In genomic region chr9:23333041-23333622, GRCm38 (mm10) we compare ENCODE assay signal across 30 mouse cellular contexts.
DNase-seq lines count a peak whose midpoint lies in the region; ATAC-seq and TF ChIP-seq lines count a peak whose summit lies in the region.
"Had no signal": no experiment of that assay in that cellular context is flagged by ENCODE, and none has a peak within 500 bp of the region (broad histone marks: within the 10 kb centered on the region; RNA-seq: fewer than 3 reads in every experiment).

No protein-coding gene starts in this region.

- no peak overlapping the region for H3K27ac ChIP-seq in lung, embryonic 14.5 days (ENCODE audit: low read depth)
- no peak overlapping the region for H3K27ac ChIP-seq in lung, embryonic 16.5 days (ENCODE audit: low read length)
- H3K27ac ChIP-seq: gastrocnemius, adult 2 months; heart, adult 2 months; hindbrain, embryonic 10.5 days; intestine, embryonic 15.5 days; kidney, postnatal 0 days; liver, embryonic 12.5 days; midbrain, embryonic 13.5 days had no signal

- no peak for TF ChIP-seq CTCF in lung, adult 2 months (IDR thresholded peaks at IDR 0.05; ENCODE audit: insufficient read depth, low read length)
- no peak for TF ChIP-seq CTCF in lung, embryonic 14.5 days (IDR thresholded peaks at IDR 0.05; ENCODE audit: low read depth)

- H3K4me3 ChIP-seq in lung, adult 2 months (replicated peaks; ENCODE audit: extremely low read depth, low read depth, low read length) = no peak overlapping the region
- H3K4me3 ChIP-seq in lung, embryonic 14.5 days (ENCODE audit: low read depth, low read length) = no peak overlapping the region
- H3K4me3 ChIP-seq in lung, embryonic 16.5 days (ENCODE audit: low read length) = no peak overlapping the region
- H3K4me3 ChIP-seq: erythroblast, embryonic 14.5 days; gastrocnemius, adult 2 months; heart, adult 2 months; hindbrain, embryonic 10.5 days; intestine, embryonic 15.5 days; liver, embryonic 12.5 days; megakaryocyte, embryonic 14.5 days; midbrain, embryonic 13.5 days had no signal

- H3K9me3 ChIP-seq in lung, embryonic 14.5 days (ENCODE audit: low read depth, low read length) = no peaks in the 10 kb centered on the region
- no peaks in the 10 kb centered on the region for H3K9me3 ChIP-seq in lung, embryonic 16.5 days (ENCODE audit: control insufficient read depth, low read length)
- H3K9me3 ChIP-seq: hindbrain, embryonic 10.5 days; intestine, embryonic 15.5 days; liver, embryonic 12.5 days; megakaryocyte, embryonic 14.5 days; midbrain, embryonic 13.5 days had no signal

- no peak for TF ChIP-seq POLR2A in lung, adult 2 months (IDR thresholded peaks at IDR 0.05; ENCODE audit: borderline replicate concordance, extremely low read depth, low read depth, low read length)

- ATAC-seq in lung, embryonic 14.5 days (ENCODE audit: insufficient read depth) = peak; percentile 80
- peak; percentile 81; the same call in 1 of the 2 replicates for ATAC-seq in lung, embryonic 16.5 days (ENCODE audit: low read depth)
- ATAC-seq: forebrain, embryonic 14.5 days; hindbrain, embryonic 16.5 days; intestine, embryonic 15.5 days; liver, embryonic 12.5 days; liver, postnatal 0 days; midbrain, embryonic 13.5 days had no signal

- peak; percentile 23 to 29 for DNase-seq in lung, adult 18-20 months
- DNase-seq in lung, adult 2 months = no peak
- peak; percentile 78 for DNase-seq in lung, embryonic 14.5 days
- peak; percentile 50 for DNase-seq in lung, postnatal 36 days
- no peak for DNase-seq in thymus, adult 18-20 months
- no peak for DNase-seq in urinary bladder, postnatal 4 days (ENCODE audit: low spot score in 2 of 2)
- DNase-seq: adrenal gland, postnatal 25 days; B cell, adult 2 months; cerebellum, adult 2 months; cerebellum, postnatal 14 days; gastrocnemius, adult 2 months; gastrocnemius, postnatal 36 days; heart, adult 2 months; heart, postnatal 14 days; kidney, adult 2 months; kidney, postnatal 4 days; layer of hippocampus, postnatal 36 days; left cerebral cortex, postnatal 4 days; liver, postnatal 0 days; thymus, postnatal 14 days had no signal

- no peaks in the 10 kb centered on the region for H3K27me3 ChIP-seq in lung, embryonic 14.5 days (ENCODE audit: insufficient read depth, low read length)
- no peaks in the 10 kb centered on the region for H3K27me3 ChIP-seq in lung, embryonic 16.5 days (ENCODE audit: control insufficient read depth, insufficient read depth, low read depth, low read length)
- H3K27me3 ChIP-seq: intestine, embryonic 15.5 days; liver, embryonic 12.5 days; megakaryocyte, embryonic 14.5 days; midbrain, embryonic 13.5 days had no signal

- 53% methylated on average over 3 of the region's 3 CpGs for WGBS in lung, adult 2 months
- 38% methylated on average over 3 of the region's 3 CpGs for WGBS in lung, embryonic 14.5 days
- WGBS in lung, embryonic 16.5 days = 48% methylated on average over 3 of the region's 3 CpGs

- no peaks in the 10 kb centered on the region for H3K4me1 ChIP-seq in lung, adult 2 months (ENCODE audit: control insufficient read depth, insufficient read depth, low read length)
- H3K4me1 ChIP-seq in lung, embryonic 14.5 days (ENCODE audit: insufficient read depth) = no peaks in the 10 kb centered on the region
- H3K4me1 ChIP-seq in lung, embryonic 16.5 days (replicated peaks; ENCODE audit: control insufficient read depth, insufficient read depth, low read length) = 0 out of 2 replicates have a peak, but pooled peaks cover 3% of the 10 kb centered on the region
- H3K4me1 ChIP-seq: hindbrain, embryonic 10.5 days; intestine, embryonic 15.5 days; liver, embryonic 12.5 days; megakaryocyte, embryonic 14.5 days had no signal

- H3K9ac ChIP-seq in lung, embryonic 14.5 days = no peak overlapping the region
- no peak overlapping the region for H3K9ac ChIP-seq in lung, embryonic 16.5 days (ENCODE audit: low read length)
- H3K9ac ChIP-seq: intestine, embryonic 15.5 days; liver, embryonic 12.5 days; liver, postnatal 0 days; midbrain, embryonic 13.5 days had no signal

- H3K36me3 ChIP-seq in lung, embryonic 14.5 days (ENCODE audit: insufficient read depth) = no peaks in the 10 kb centered on the region
- no peaks in the 10 kb centered on the region for H3K36me3 ChIP-seq in lung, embryonic 16.5 days (ENCODE audit: control insufficient read depth, insufficient read depth, low read length)
- H3K36me3 ChIP-seq: hindbrain, embryonic 10.5 days; intestine, embryonic 15.5 days; liver, embryonic 12.5 days; midbrain, embryonic 13.5 days had no signal

- no peak overlapping the region for H3K4me2 ChIP-seq in lung, embryonic 14.5 days
- no peak overlapping the region for H3K4me2 ChIP-seq in lung, embryonic 16.5 days (ENCODE audit: low read depth, low read length)
- H3K4me2 ChIP-seq: intestine, embryonic 15.5 days; liver, embryonic 12.5 days; midbrain, embryonic 13.5 days had no signal

Comparison
In these comparisons a context has a peak if more than half of its experiments do, and no peak if none do; other contexts are left out.
1. DNase-seq: peak in lung, adult 18-20 months (2 of 2), lung, embryonic 14.5 days (single experiment) and lung, postnatal 36 days (single experiment); none in lung, adult 2 months (single experiment), thymus, adult 18-20 months (0 of 2) and urinary bladder, postnatal 4 days (0 of 2).